Mouse (Mus musculus) bone marrow, adult 2 months (tissue): Measurements from ENCODE around the gene Peak1.

Experiments used
- CTCF ChIP-seq: fragments of 200-500 bp; IDR thresholded peaks from 2 replicates; pipeline ENCODE4 v1.5.1; 2011; ENCODE audit warnings: low read length, control low read depth; ENCODE audit not compliant: control insufficient read depth, insufficient read depth
- POLR2A ChIP-seq: fragments of 200-500 bp; IDR thresholded peaks from 2 replicates; pipeline ENCODE4 v1.6.1; 2011; ENCODE audit warnings: low read depth, mild to moderate bottlenecking, control low read depth, low read length, borderline replicate concordance; ENCODE audit not compliant: control insufficient read depth

DNA sequence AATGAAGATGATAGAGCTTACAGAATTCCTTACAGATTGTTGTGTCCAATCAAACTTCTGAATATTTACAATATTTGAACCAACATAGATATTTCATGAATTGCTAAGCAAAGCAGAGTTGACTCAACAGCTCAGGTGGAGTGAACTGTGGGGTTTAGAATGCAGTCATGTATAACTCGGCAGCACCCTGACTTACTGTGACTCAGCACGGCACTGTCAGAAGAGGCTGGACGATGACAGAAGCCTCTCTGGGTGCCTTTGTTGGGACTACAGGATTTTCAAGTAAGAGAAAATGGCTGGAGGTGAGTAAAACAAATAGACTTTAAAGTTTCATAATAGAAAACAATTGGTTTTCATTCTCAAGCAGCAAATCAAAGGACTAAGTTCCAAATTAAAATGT lies 25.0 kb downstream of the Peak1 start:
- TF ChIP-seq POLR2A, result no peak
- no peak for TF ChIP-seq CTCF
